Mouse (Mus musculus) right cerebral cortex, postnatal 36 days (tissue): ENCODE results near the gene Gm10354.
"Not testable (repeated sequence)": the region's sequence is repeated elsewhere in the genome, so short reads cannot be mapped to it uniquely, and the experiment has no call there.

Source experiments
- DNase-seq, 2 experiments: peaks; one replicate each; pipeline ENCODE4 v3.0.0; 2022; ENCODE audit warnings: low spot score in 2 of 2, mixed read lengths in 1 of 2

The Gm10354 gene

DNA sequence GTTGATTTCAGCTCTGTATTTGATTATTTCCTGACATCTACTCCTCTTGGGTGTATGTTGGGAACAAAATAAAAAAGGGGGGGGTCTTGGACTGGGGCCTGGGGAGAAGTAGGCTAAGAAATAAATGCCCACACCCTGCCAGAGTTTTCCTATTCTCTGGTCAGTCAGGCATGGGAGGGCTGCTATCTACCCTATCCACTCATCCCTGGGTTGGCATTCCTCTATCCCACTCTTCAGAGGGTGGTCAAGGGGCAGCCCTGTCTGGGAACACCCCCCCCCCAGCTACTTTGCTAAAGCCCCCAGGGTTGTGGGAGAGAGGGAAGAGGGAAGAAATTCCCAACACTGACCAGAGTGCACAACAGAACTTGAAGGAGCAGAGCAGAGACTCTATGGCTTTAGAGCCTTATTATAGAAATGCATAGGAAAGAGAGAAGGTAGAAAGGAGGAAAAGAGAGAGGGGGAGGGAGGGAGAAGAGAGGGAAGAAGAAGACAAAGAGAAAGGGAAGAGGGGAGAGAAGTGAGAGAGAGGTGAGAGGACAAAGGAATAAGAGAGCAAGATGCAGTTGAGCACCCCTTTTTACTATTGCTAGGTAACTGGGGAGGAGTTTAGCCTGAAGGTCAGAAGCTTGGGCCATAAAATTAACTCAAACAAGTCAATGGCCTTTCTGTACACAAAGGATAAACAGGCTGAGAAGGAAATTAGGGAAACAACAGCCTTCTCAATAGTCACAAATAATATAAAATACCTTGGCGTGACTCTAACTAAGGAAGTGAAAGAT lies 22.6 kb downstream of the Gm10354 start:
- DNase-seq, result not testable (repeated sequence)

DNA sequence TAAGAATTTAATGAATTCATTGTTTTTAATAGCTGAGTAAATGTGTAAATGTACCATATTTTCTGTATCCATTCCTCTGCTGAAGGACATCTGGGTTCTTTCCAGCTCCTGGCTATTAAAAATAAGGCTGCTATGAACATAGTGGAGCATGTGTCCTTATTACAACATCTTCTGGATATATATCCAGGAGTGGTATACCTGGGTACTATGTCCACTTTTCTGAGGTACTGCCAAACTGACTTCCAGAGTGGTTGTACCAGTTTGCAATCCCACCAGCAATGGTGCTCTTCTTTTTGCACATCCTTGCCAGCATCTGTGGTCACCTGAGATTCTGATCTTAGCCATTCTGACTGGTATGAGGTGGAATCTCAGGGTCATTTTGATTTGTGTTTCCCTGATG lies 25.1 kb downstream of the Gm10354 start:
- DNase-seq, result not testable (repeated sequence)

- not testable (repeated sequence) for DNase-seq
Measured at GRCm38 (mm10) chr5:14952749-14953148, 26.0 kb downstream of the Gm10354 start.

- DNase-seq, result not testable (repeated sequence)
Measured at GRCm38 (mm10) chr5:14951822-14952221, 26.9 kb downstream of the Gm10354 start.

- DNase-seq, result not testable (repeated sequence)
Measured at GRCm38 (mm10) chr5:14947482-14948198, 31.1 kb downstream of the Gm10354 start.

DNA sequence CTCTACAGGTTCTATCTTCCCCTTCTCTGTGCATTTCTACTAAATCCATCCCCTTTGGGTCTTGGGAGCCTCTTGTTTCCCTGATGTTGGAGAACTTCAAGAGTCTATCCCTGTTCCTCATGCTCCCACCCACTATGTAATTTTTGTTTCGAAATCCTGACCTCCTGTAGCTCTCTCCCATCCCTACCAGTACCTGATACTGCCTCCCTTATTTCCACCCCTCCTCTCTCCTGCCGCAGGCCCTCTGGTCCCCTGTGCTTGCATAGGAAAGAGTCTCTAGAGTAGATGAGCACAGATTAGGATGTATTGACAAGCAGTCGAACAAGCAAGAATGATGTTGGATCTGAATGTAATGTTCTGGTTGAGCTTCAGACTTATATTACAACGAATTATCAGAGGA lies 33.2 kb downstream of the Gm10354 start:
- DNase-seq, result not testable (repeated sequence)

DNA sequence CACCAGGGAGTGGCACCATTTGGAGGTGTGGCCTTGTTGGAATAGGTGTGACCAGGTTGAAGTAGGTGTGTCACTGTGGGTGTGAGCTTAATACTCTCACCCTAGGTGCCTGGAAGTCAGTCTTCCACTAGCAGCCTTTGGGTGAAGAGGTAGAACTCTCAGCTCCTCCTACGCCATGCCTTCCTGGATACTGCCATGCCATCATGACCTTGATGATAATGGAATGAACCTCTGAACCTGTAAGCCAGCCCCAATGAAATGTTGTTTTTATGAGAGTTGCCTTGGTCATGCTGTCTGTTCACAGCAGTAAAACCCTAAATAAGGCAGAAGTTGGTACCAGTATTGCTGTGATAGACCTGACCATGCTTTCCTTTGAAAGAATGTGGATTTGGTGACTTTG lies 37.7 kb downstream of the Gm10354 start:
- DNase-seq, result not testable (repeated sequence)

GRCm38 (mm10) chr5:14938329-14938728 lies 40.4 kb downstream of the Gm10354 start, which contains the start of gene Speer4e:
Gene Speer4e, minus strand, starts transcription at chr5:14938429.
- not testable (repeated sequence) for DNase-seq

- DNase-seq, result not testable (repeated sequence)
Measured at GRCm38 (mm10) chr5:14933721-14934120, 45.0 kb downstream of the Gm10354 start.

DNA sequence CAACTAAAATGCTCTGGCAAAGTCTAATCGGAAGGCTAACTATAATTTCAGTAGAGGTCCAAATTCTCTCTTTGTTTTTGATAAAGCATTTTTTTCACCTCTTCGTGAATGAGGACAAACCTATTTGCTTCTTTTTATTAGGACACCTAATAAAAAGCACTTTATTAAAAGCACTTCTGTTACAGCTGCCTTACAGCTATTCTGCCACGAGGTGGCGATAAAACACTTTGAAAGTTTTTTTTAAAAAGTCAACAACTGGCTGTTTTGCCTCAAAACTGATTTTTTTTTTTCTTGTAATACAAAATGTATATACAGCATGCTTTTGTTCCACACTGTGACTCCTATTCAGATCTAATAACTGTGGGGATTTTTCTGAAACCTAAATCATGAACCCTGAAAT lies 51.7 kb downstream of the Gm10354 start:
- DNase-seq, result not testable (repeated sequence)
